Mouse (Mus musculus) embryo, embryonic 9.5 days (tissue): ENCODE results near the gene Cacna1s.

Source experiments
- DNase-seq: peaks from one replicate; pipeline ENCODE4 v3.0.0-alpha.2; 2017; ENCODE audit errors: extremely low spot score

Cacna1s gene

GRCm38 (mm10) chr1:136051013-136051315, 1.6 kb upstream of the Cacna1s start:
- no peak for DNase-seq

DNA sequence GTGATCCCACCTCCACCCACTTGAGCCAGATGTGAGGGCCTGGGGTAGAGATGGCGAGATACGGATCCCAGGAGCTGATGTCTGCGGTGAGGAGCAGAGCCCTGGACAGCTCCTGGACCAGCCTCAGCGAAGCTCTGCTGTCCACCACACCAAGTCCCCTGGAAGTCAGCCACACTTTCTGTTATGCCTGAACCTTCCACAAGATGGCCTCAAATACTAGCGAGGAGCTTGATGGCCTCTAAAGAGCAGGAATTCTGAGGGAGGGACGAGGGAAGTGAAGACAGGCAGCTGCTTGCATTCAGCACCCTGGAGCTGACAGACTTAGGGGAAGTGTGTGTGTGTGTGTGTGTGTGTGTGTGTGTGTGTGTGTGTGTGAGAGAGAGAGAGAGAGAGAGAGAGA, 1.1 kb upstream of the Cacna1s start:
- peak; percentile 78 for DNase-seq

- DNase-seq, result no peak
These were observed 3.2 kb downstream of the Cacna1s start for GRCm38 (mm10) chr1:136055771-136056170.

GRCm38 (mm10) chr1:136058594-136058993, 6.0 kb downstream of the Cacna1s start:
- no peak for DNase-seq

DNA sequence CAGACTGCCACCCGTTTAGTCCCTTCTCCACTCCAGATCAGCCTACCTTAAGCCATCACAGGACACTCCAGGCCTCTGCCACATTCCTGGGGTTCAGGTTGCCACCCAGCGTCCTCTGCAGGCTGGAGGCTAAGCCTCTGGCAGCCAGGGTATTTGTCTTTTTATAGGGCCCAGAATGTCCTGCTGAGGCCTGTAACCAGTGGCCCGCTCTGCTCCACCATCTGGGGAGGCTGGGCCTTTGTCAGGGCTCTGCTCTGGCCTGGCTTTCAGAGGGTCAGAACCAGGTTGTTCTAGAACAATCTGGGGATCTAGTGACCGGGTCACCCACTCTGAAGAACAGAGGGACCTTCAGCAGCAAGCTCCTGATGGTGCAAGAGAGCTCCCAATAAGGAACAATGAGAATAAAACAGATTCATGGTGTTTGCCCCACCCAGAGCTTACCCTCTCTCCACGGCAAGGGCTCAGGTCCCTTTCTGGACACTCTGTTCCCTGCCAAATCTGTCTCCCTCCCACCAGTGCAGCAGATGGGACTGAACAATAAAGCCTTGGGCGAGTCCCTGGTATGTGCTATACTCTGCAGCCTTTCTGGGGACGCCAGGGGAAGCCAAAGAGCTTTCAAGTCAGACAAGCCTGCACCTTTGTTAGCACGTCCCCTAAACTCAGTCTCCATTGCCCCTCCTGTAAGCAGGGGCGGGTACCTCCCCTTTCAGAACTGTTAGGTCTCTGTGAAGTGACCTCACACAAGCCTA, 8.7 kb downstream of the Cacna1s start:
- no peak for DNase-seq

DNA sequence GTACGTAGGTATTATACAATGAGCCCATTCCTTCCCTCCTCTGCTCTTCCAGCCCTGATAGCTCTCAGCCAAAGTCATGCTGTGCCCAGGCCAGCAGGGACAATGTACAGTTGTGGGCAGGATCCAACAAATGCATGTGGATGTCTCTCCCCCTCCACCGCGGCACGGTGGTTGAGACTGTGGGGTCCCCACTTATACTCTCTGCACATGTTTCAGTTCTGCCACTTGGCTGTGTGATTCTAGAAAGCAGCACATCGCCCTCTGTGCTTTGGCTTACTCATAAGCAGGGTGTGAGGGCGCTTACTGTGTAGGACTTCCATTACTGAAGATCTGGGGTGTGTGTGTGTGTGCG, 9.2 kb downstream of the Cacna1s start:
- DNase-seq, result no peak

GRCm38 (mm10) chr1:136063991-136064390, 11.4 kb downstream of the Cacna1s start:
- no peak for DNase-seq

DNA sequence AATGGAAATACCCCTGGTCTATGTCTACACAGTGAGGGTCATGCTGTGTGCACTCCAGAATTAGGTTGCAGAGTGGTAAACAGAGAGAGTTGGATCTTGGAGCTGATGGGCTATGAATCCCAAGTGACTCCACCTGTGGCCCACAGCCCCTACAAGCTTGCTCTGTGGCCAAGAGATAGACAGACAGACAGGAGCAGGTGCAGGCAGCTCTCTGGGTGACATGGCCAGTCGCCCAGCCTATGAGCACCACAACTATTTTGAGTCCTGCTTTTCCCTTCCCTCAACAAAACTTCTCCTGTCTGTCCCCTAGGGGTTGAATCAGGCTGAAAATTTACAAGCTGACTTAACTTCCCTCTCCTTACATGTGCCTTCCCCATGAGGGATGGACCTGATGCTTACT, 14.1 kb downstream of the Cacna1s start:
- no peak for DNase-seq

DNA sequence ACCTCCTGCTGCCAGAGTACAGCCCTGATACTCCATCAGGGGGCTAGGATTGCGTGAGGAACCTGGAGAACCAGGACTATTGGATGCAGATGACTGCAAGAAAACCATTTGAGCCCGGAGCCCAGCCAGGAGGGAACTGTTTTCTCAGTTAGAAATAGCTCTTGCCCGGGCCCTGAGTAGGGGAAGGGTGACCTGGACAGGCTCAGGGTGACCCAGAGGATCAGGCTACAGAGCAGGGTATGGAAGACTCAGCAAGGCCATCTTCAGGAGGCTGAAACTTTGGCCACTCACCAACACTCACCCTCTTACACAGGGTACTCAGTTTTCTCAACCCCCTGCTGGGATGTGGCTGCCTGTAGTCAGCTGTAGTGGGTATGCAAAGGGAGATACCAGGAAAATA, 15.0 kb downstream of the Cacna1s start:
- no peak for DNase-seq

DNA sequence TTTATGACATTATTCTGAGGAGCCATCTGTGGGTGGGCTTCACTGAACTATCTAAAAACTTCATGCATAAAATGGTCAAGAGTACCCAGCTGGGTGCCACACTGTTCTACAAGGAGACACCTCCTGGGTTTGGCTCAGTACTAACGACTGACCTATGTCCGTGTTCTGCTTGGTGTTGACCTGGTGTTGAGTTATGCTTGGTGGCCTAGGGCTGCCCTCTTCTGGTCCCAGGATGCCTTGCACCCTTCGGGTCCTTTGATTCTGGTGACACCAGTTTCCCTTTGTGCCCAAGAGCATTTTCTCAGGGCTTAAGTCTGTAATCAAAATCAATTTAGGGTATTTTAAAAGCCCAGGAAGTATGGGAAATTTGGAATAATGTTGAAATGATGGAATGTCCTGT, 23.5 kb downstream of the Cacna1s start:
- peak; percentile 54 for DNase-seq

DNA sequence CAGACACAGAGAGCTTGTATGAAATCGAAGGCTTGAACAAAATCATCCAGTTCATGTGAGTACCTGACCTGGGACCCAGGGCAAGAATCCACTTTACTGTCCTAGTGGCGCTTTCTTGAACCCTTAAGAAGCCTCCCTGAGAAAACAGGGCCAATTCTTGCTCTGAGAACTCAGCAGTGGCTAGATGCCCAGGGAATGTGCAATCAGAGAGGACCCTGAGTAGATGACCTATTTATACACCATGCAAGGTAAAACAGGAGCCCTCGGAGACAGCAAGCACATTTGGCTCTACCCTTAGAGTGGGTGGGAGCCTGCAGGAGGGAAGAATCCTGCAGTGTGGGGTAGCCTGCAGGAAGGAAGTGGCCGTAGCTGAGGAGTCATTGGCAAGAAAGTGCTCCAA, 25.1 kb downstream of the Cacna1s start:
- no peak for DNase-seq

GRCm38 (mm10) chr1:136081161-136081560, 28.6 kb downstream of the Cacna1s start:
- DNase-seq, result no peak

- no peak for DNase-seq
These were observed 33.6 kb downstream of the Cacna1s start for GRCm38 (mm10) chr1:136085988-136086685.

- no peak for DNase-seq
These were observed 37.0 kb downstream of the Cacna1s start for GRCm38 (mm10) chr1:136089368-136090165.

DNA sequence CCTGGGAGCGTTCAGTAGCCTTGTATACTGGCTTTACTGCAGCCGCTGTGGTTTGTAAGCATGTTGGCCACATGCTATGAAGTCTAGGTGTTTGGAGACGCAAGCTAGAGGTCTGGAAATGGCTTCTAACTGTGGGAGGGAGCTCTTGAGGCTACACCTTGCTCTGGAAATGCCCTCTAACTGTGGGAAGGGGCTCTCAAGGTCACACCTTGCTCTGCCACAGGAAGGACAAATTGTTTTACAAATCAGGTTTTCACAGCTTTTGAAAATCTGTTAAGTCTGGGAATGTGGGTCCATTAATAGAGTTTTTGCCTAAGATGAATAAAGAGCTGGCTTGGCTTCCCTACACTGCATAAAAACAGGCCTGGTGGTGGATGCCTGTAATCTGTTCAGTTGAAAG, 41.2 kb downstream of the Cacna1s start:
- DNase-seq, result no peak

GRCm38 (mm10) chr1:136094807-136095206, 42.3 kb downstream of the Cacna1s start:
- no peak for DNase-seq

GRCm38 (mm10) chr1:136102094-136102493, 49.5 kb downstream of the Cacna1s start:
- no peak for DNase-seq

- DNase-seq, result no peak
These were observed 50.0 kb downstream of the Cacna1s start for GRCm38 (mm10) chr1:136102551-136102950.

- no peak for DNase-seq
These were observed 50.4 kb downstream of the Cacna1s start for GRCm38 (mm10) chr1:136102981-136103380.

DNA sequence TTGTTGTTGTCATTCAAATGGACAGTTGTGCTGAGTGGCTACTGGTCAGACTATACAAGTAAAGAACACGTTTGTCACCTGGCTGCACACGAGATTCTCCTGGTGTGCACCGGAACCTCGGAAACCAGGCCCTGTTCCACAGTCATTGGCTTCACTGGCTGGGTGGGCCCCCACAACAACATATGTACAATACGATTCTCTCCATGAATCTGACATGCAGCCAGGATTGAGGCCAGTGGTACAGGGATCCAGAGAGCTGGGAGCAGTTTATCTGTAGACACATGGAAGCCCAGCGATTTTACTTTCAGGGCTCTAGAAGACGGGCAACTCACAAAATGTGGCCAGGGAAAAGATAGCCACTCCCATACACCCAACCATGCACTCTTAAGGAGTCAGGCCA, 51.1 kb downstream of the Cacna1s start:
- DNase-seq, result no peak

GRCm38 (mm10) chr1:136104741-136105140, 52.2 kb downstream of the Cacna1s start:
- DNase-seq, result no peak

GRCm38 (mm10) chr1:136109464-136109863, 56.9 kb downstream of the Cacna1s start:
- no peak for DNase-seq

- no peak for DNase-seq
These were observed 63.6 kb downstream of the Cacna1s start for GRCm38 (mm10) chr1:136116183-136116582.
